Mouse (Mus musculus) midbrain, embryonic 10.5 days (tissue): ENCODE data around the gene Gm44805. TPM values are rescaled to one million over a fixed set of nuclear protein-coding genes. Genes with fewer than 3 reads are reported as not detected.

Experiments
- DNase-seq: peaks from one replicate; pipeline ENCODE4 v3.0.0-alpha.2; 2017; ENCODE audit warnings: low spot score
- H3K27ac ChIP-seq: fragments of 300-500 bp; sonication (generic); replicated peaks from 2 replicates; pipeline ENCODE4 v1.5.1; 2016; ENCODE audit warnings: mild to moderate bottlenecking
- H3K27me3 ChIP-seq: fragments of 300-500 bp; sonication (generic); 2 replicates; pipeline ENCODE4 v1.6.1; 2016; ENCODE audit warnings: low read depth, mild to moderate bottlenecking; ENCODE audit not compliant: poor library complexity, severe bottlenecking
- H3K36me3 ChIP-seq: fragments of 300-500 bp; sonication (generic); 2 replicates; pipeline ENCODE4 v1.6.1; 2016; ENCODE audit warnings: mild to moderate bottlenecking, moderate library complexity
- H3K4me1 ChIP-seq: fragments of 300-500 bp; sonication (generic); 2 replicates; pipeline ENCODE4 v1.6.1; 2016
- H3K4me3 ChIP-seq: fragments of 300-500 bp; sonication (generic); 2 replicates; pipeline ENCODE4 v1.5.1; 2016; ENCODE audit warnings: mild to moderate bottlenecking, moderate library complexity
- H3K9me3 ChIP-seq: fragments of 300-500 bp; sonication (generic); replicated peaks from 2 replicates; pipeline ENCODE4 v1.6.1; 2016; ENCODE audit warnings: mild to moderate bottlenecking
- WGBS: fragments of 180-500 bp; shearing (Covaris S2); methylation state at CpG from one replicate; pipeline ENCODE4 v1.1.7; 2016; 5-methylcytosine and 5-hydroxymethylcytosine counted together
- polyA plus RNA-seq: library from polyadenylated mRNA; unstranded; fragments of >200 nt; fragmentation: Nextera tagmentation; extraction: Ambion mirVana; gene quantifications from 2 replicates; pipeline ENCODE4 v1.2.1, GENCODE M21; 2016

Gm44805 gene
- polyA plus RNA-seq, result not detected in 2 replicates

DNA sequence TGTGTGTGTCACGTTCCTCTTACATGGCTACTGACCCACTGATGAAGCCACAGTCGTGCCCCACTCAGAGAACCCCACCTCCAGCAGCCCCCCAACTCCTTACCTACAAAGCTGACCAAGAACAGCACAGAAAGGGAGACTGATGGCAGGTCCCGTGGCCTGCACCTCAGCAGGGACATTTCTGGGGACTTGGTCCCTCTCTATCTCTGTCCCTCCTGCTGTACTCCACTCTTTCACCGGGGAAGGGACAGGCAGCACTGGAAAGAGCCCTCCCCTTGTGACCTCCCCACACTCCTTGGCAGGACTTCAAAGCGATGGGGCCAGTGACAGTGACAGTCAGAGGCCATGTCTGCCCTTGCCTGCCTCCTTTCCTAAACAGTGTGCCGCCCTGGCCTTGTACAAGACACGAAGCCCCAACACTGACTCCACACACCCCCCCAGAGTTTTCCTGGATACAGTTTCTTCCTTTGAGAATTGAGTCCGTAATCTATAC lies at the start of gene Gm44805, which contains the start of gene Apoc4:
Gene Gm44805, minus strand, starts transcription at position 222 of the 493 bp plus-strand sequence.
Gene Apoc4, minus strand, starts transcription at position 278 of the 493 bp plus-strand sequence.
- H3K9me3 ChIP-seq, result no peaks in the 10 kb centered on the region
- H3K27me3 ChIP-seq, result no peaks in the 10 kb centered on the region
- no peak within 1 kb of the TSS for H3K27ac ChIP-seq
- H3K36me3 ChIP-seq, result no peaks in the 10 kb centered on the region
- no peaks in the 10 kb centered on the region for H3K4me1 ChIP-seq
- no peak for DNase-seq
- WGBS, result 70% methylated on average over 8 of the region's 8 CpGs
- H3K4me3 ChIP-seq, result no peak within 1 kb of the TSS

DNA sequence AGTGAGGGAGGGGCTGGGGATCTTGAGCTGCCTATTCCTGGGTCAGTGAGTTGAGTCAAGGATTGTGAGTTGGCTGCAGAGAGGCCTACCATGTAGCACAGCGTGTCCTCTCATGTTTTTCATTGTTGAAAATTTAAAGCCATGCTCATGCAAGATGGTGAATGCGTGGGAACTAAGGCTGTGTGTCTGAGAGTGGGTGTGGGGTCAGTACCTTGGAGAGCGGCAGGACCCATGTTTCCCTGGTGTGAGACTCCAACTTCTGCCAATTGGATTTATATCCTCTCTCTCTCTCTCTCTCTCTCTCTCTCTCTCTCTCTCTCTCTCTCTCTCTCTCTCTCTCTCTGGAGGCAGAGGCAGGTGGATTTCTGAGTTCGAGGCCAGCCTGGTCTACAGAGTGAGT lies 45.3 kb upstream of the Gm44805 start:
- 89% methylated on average over 4 of the region's 4 CpGs for WGBS
- DNase-seq, result no peak
- Histone ChIP-seq H3K27me3 (no peaks in the 10 kb centered on the region), H3K4me3 (no peak overlapping the region), H3K36me3 (peaks cover 100% of the 10 kb centered on the region), H3K9me3 (peaks cover 5% of the 10 kb centered on the region), H3K4me1 (no peaks in the 10 kb centered on the region), H3K27ac (no peak overlapping the region)

DNA sequence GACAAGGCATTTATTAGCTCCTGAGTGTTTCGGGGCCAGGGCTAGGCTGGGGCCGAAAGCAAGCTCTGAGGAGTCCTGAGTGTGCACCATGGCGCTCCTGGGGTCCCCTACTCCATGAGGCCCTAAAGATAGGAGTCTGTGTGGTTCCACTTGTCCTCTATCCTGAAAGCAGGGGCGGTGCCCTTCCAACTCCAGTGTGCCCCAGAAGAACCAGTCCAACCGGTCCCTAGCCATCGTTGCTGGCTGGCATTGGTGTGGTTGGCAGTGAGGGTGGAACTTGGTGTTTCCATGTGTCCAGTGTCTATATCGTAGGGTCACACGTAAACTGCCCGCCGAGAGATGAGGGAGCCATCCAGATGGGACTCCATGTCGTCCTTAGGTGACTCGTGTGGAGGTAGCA lies 42.9 kb upstream of the Gm44805 start:
- peaks cover 17% of the 10 kb centered on the region for H3K9me3 ChIP-seq
- no peaks in the 10 kb centered on the region for H3K27me3 ChIP-seq
- H3K4me1 ChIP-seq, result no peaks in the 10 kb centered on the region
- H3K36me3 ChIP-seq, result peaks cover 98% of the 10 kb centered on the region
- H3K4me3 ChIP-seq, result no peak overlapping the region
- H3K27ac ChIP-seq, result no peak overlapping the region
- 95% methylated on average over 12 of the region's 12 CpGs for WGBS
- no peak for DNase-seq

DNA sequence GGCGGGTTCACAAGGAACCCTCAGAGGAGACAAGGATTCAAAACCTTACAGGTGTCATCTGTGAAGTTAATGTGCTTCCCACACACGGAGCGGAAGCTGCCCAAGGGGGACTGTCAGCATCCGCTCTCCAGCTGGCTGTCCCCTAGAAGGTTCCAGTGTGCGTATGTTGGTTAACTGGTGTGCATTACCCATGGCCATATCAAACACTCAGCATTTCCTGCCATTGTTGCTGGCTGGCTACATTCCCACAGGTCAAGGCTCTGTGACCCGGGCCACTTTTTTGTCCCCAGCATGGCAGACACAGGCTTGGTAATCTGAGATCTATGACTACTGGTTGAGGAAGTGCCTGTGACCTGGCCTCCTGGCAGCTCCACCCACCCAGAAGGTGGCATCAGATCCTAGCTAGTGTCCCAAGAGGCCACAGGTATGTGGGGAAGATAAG lies 41.6 kb upstream of the Gm44805 start:
- H3K36me3 ChIP-seq, result peaks cover 88% of the 10 kb centered on the region
- no peak overlapping the region for H3K27ac ChIP-seq
- DNase-seq, result no peak
- no peaks in the 10 kb centered on the region for H3K27me3 ChIP-seq
- no peaks in the 10 kb centered on the region for H3K4me1 ChIP-seq
- WGBS, result 92% methylated on average over 6 of the region's 6 CpGs
- no peak overlapping the region for H3K4me3 ChIP-seq
- peaks cover 17% of the 10 kb centered on the region for H3K9me3 ChIP-seq

GRCm38 (mm10) chr7:19719200-19719599 lies 38.0 kb upstream of the Gm44805 start:
- DNase-seq, result no peak
- no peak overlapping the region for H3K4me3 ChIP-seq
- no peak overlapping the region for H3K27ac ChIP-seq
- no peaks in the 10 kb centered on the region for H3K27me3 ChIP-seq
- 88% methylated on average over 4 of the region's 4 CpGs for WGBS
- H3K36me3 ChIP-seq, result peaks cover 60% of the 10 kb centered on the region
- peaks cover 17% of the 10 kb centered on the region for H3K4me1 ChIP-seq
- peaks cover 17% of the 10 kb centered on the region for H3K9me3 ChIP-seq

DNA sequence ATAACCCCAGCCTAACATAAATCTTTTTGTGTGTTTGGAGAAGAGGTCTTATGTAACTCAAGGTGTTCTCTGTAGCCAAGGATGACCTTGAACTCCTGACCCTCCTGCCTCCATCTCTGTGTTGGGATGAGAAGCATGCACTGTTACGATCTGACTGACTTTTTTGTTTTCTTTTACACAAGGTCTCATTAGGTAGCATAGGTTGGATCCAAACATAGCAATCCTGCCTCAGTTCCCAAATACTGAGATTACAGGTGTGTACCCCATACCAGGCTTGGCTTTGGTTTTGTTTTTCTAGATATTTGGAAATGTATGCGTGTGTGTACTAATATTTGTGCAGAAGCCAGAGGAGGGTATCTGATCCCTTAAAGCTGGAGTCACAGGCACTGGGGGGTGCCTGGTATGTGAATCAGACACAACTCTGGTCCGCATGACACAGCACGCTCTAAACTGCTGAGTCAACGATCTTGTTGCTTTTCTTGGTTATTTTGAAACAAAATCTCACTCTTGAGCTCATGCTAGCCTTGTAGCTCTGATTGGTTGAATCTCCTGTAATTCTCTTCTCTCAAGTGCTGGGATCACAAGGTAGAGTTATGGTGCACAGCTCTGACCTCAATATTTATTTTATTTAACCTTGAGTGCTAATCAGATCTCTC lies 37.2 kb upstream of the Gm44805 start:
- no peak for DNase-seq
- Histone ChIP-seq H3K9me3 (peaks cover 17% of the 10 kb centered on the region), H3K36me3 (peaks cover 58% of the 10 kb centered on the region), H3K27me3 (no peaks in the 10 kb centered on the region), H3K4me1 (peaks cover 25% of the 10 kb centered on the region), H3K4me3 (no peak overlapping the region), H3K27ac (no peak overlapping the region)
- 94% methylated on average over 5 of the region's 5 CpGs for WGBS

- 0 out of 2 replicates have a peak overlapping the region, but pooled peaks have one; percentile 100 for H3K4me3 ChIP-seq
- no peak overlapping the region for H3K27ac ChIP-seq
- DNase-seq, result no peak
- 92% methylated on average over 4 of the region's 4 CpGs for WGBS
- H3K4me1 ChIP-seq, result peaks cover 25% of the 10 kb centered on the region
- peaks cover 58% of the 10 kb centered on the region for H3K36me3 ChIP-seq
- H3K27me3 ChIP-seq, result no peaks in the 10 kb centered on the region
- H3K9me3 ChIP-seq, result peaks cover 17% of the 10 kb centered on the region
Measured at GRCm38 (mm10) chr7:19717346-19717745, 36.1 kb upstream of the Gm44805 start.

DNA sequence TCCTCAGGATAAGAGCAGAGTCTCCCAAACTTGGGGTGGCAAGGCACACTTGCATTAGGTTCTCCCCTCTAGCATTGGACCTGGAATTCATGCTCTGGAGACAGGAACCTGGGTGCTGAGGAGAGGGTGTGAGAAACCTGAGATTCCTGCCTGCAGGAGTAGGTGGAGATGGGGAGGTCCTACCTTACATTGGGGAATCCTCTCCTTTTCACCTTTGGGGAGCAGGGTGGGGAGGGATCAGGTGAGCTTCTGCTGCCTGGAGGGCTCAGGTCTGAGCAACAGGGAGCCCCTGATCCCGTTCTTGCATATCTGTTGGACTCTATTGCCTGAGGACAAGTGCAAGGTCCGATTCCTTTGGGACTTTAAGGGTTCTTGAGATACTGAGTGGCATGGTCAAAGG lies 35.6 kb upstream of the Gm44805 start:
- H3K4me3 ChIP-seq, result peak overlapping the region; percentile 100
- H3K36me3 ChIP-seq, result peaks cover 58% of the 10 kb centered on the region
- peak overlapping the region; percentile 89 for H3K27ac ChIP-seq
- H3K27me3 ChIP-seq, result no peaks in the 10 kb centered on the region
- DNase-seq, result no peak
- peaks cover 25% of the 10 kb centered on the region for H3K4me1 ChIP-seq
- peaks cover 15% of the 10 kb centered on the region for H3K9me3 ChIP-seq
- WGBS, result 78% methylated on average over 2 of the region's 2 CpGs

DNA sequence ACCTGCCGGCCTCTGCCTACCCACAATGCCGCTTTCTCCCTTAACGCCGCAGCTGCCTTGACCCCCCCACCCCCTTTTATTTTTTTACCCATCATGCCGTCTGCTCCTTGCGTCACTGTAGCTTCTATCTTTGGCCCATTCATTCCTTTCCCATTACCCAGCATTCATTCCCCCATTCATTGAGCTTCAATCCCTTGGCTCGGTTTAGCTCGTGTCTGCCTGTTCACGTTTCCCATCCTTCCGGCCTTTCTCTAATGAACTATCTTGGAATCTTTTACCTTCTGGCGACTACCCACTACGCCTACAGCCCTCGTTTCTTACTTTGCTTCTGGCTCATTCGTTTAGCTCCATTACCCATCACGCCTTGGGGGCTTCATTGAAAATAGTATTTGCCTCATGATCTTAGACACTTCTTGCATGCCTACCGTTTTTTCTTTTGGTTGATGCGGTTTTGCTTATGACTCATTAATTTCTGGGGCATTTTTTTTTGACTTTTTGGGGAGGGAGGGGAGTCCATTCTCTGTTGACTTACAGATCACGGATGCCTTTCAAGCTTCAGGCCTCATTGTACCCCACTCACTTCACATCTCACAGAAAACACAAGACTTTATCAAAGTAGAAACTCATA lies 34.9 kb upstream of the Gm44805 start:
- Histone ChIP-seq H3K4me1 (peaks cover 25% of the 10 kb centered on the region), H3K9me3 (peaks cover 9% of the 10 kb centered on the region), H3K36me3 (peaks cover 58% of the 10 kb centered on the region), H3K4me3 (peak overlapping the region; percentile 100), H3K27me3 (no peaks in the 10 kb centered on the region), H3K27ac (peak overlapping the region; percentile 89)
- DNase-seq, result no peak
- WGBS, result 5% methylated on average over 18 of the region's 18 CpGs

DNA sequence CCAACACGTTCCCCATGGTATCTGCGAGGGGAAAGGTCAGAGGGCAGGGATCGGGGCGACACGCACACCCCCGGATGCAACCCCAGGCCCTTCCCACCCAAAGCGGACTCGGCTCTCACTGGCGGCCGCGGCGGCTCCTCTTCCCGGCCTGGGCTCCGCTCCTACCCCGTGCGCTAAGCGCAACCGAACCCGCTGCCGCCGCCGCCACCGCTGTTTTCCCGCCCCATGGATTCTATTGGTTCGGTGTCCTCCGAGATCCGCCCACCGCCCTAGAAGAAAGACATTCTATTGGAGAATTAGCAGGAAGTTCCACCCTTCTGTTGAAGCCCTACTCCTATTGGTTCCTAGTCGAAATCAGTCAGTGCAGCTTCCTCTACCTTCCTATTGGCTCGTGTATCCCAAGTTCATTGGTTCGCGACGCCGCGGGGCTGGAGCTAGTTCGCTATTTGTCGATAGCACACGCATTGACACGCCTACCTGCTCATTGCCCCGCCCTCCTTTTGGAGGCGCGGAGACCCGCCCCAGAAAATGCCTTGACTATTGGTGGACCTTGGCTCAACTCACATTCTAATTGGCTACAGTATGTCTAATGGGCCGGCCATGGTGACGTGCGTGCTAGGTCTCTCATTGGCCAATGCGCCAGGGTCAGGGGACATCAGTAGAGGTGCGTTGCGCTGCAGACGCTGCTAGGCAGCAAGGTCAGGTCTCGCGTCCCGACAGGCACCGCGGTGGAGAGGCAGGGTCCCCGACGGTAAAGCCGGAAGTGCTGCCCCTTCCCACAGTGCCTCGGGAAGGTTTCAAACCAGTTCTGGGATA lies 34.2 kb upstream of the Gm44805 start, which contains the start of gene Tomm40:
Gene Tomm40, minus strand, starts transcription at position 200 of the 816 bp plus-strand sequence.
- under 1% methylated on average over 59 of the region's 59 CpGs for WGBS
- H3K27me3 ChIP-seq, result no peaks in the 10 kb centered on the region
- peaks cover 58% of the 10 kb centered on the region for H3K36me3 ChIP-seq

GRCm38 (mm10) chr7:19714836-19715235 lies 33.6 kb upstream of the Gm44805 start:
- Histone ChIP-seq H3K27ac (peak overlapping the region; percentile 87), H3K4me3 (peak overlapping the region; percentile 100), H3K36me3 (peaks cover 59% of the 10 kb centered on the region), H3K27me3 (no peaks in the 10 kb centered on the region), H3K4me1 (peaks cover 25% of the 10 kb centered on the region), H3K9me3 (no peaks in the 10 kb centered on the region)
- no peak for DNase-seq
- WGBS, result 1% methylated on average over 39 of the region's 39 CpGs

More for the DNA sequence above, 34.2 kb upstream of the Gm44805 start, which contains the start of gene Tomm40:
- H3K4me1 ChIP-seq, result peaks cover 25% of the 10 kb centered on the region
- 0 out of 2 replicates have a peak, but pooled peaks cover 1% of the 10 kb centered on the region for H3K9me3 ChIP-seq
- peak; percentile 99 for DNase-seq
- peak within 1 kb of the TSS; percentile 100 for H3K4me3 ChIP-seq
- peak within 1 kb of the TSS; percentile 89 for H3K27ac ChIP-seq

GRCm38 (mm10) chr7:19713598-19713997 lies 32.4 kb upstream of the Gm44805 start:
- WGBS, result 88% methylated on average over 9 of the region's 9 CpGs
- H3K36me3 ChIP-seq, result peaks cover 63% of the 10 kb centered on the region
- H3K27me3 ChIP-seq, result no peaks in the 10 kb centered on the region
- no peak for DNase-seq
- peaks cover 25% of the 10 kb centered on the region for H3K4me1 ChIP-seq
- H3K4me3 ChIP-seq, result peak overlapping the region; percentile 100; the same call in 1 of the 2 replicates
- H3K9me3 ChIP-seq, result no peaks in the 10 kb centered on the region
- H3K27ac ChIP-seq, result no peak overlapping the region
